Mouse (Mus musculus) lung, adult 2 months (tissue): ENCODE results near the gene Izumo4. TPM values are rescaled to one million over a fixed set of nuclear protein-coding genes. Genes with fewer than 3 reads are reported as not detected.
A peak's percentile ranks its signal among the peaks of the same experiment; 100 is the strongest.

Source experiments
- DNase-seq: peaks from one replicate; pipeline ENCODE4 v3.0.0; 2022
- H3K4me1 ChIP-seq: fragments of 200-500 bp; 2 replicates; pipeline ENCODE4 v1.6.1; 2011; ENCODE audit warnings: low read length; ENCODE audit not compliant: control insufficient read depth, insufficient read depth
- H3K4me3 ChIP-seq: fragments of 200-500 bp; replicated peaks from 2 replicates; pipeline ENCODE3; 2011; ENCODE audit warnings: low read depth, mild to moderate bottlenecking, control low read depth, low read length; ENCODE audit errors: extremely low read depth
- CTCF ChIP-seq: fragments of 200-500 bp; IDR thresholded peaks from 2 replicates; pipeline ENCODE4 v1.5.1; 2011; ENCODE audit warnings: mild to moderate bottlenecking, low read length, control low read depth; ENCODE audit not compliant: insufficient read depth
- POLR2A ChIP-seq: fragments of 200-500 bp; IDR thresholded peaks from 2 replicates; pipeline ENCODE4 v1.6.1; 2011; ENCODE audit warnings: low read depth, mild to moderate bottlenecking, control low read depth, low read length, borderline replicate concordance; ENCODE audit errors: extremely low read depth
- WGBS: fragments of 180-500 bp; shearing (Covaris S2); methylation state at CpG from one replicate; pipeline ENCODE4 v1.1.7; 2018; 5-methylcytosine and 5-hydroxymethylcytosine counted together
- polyA plus RNA-seq: library from polyadenylated mRNA; depleted of rRNA; stranded (reverse); fragments of >200 nt; gene quantifications from 2 replicates; pipeline ENCODE4 v1.2.3, GENCODE M21; 2012

Gene Izumo4
- polyA plus RNA-seq, 1 experiment, result 70.8 TPM

DNA sequence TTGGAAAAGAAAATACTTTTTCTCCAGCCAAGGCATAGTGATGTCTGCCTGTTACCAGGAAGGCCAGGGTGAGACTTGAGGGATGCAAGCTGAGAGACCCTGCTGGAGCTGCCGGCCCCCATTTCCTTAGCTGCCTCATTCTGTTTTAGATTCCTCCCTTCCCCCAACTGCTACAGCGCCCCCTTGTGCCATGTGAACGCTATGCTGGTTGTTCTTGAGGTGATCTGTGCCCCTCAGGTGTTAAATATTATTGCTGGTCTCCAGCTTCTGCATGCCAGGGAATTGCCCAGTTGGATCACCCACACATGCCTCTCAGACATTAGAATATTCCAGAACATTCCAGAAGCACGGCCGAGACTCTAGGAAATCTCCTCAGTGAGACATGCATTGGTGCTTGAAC, 40.8 kb upstream of the Izumo4 start:
- peak; percentile 67 for DNase-seq
- TF ChIP-seq CTCF (peak; percentile 80), POLR2A (no peak)
- no peak overlapping the region for H3K4me3 ChIP-seq
- peaks cover 32% of the 10 kb centered on the region for H3K4me1 ChIP-seq
- WGBS, result 23% methylated on average over 5 of the region's 5 CpGs

DNA sequence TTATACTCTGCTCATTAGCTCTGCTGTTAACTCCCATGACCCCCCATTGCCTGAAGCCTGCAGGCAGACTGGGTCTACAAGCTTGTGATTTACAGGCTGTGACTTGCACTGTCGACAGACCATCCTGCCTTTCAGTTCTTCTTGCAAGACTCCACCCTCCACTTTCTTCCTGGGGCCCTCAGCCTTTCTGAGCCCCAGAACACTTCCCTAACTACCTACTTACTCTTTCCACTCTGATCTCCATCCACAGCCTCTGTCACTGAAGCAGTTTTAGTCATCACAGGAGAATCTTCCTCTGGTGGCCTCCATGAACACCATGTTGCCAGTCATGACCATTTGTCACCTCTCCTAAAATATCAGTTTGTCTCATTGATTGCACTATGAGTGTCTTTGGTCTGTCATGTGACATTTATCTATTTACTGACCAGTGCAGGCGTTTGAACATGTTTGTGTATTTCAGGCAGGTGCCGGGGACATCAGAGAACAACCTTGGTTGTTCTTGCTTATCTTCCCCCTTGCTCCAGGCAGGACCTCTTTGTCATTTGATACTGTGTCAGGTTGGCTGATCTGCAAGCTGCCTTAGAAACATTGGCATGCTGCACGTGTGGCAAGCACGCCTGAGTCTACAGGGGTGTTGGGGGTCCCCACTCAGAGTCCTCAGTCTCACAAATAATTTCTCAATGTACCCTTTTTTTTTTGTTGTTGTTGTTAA, 38.3 kb upstream of the Izumo4 start:
- 26% methylated on average over 5 of the region's 5 CpGs for WGBS
- DNase-seq, result peak; percentile 27
- H3K4me3 ChIP-seq, result no peak overlapping the region
- TF ChIP-seq POLR2A (no peak), CTCF (no peak)
- peaks cover 42% of the 10 kb centered on the region for H3K4me1 ChIP-seq

DNA sequence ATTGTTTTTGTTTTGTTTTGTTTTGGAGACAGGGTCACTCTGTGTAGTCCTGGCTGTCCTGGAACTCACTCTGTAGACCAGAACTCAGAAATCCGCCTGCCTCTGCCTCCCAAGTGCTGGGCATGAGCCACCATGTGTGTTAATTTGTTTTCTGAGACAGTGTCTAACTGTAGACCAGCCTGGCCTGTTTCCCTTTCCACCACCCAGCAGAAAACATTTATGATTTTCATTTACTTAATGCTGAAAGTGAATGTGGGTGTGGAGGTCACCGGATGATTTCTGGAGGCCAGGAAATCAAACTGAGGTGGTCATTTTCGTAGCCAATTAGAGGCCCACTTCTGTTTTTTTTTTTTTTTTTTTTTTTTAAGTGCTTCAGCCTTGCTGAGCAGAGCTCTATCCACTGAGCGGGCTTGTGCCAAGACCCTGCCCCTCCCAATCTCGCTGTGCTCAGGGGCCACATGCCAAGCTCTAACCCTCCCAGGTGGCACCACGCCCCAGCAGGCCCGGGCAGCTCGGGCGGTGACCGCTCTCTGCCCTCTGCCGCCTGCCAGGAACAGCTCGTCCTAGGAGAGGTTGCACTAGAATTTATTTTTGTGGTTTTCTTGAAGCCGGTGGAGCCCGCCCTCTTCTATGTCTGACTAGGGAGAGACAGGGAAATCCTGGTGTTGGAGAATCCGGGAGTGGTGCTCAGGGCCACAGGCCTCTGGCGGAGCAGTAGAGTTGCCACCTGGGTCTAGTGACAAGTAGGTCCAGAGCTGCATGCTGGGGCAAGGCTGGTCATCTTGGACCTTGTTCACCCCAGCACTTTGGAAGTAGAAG, 37.6 kb upstream of the Izumo4 start:
- DNase-seq, result peak; percentile 91
- TF ChIP-seq POLR2A (peak; percentile 33; the same call in 1 of the 2 replicates), CTCF (no peak)
- Histone ChIP-seq H3K4me1 (peaks cover 47% of the 10 kb centered on the region), H3K4me3 (peak overlapping the region; percentile 31)
- 4% methylated on average over 16 of the region's 16 CpGs for WGBS

GRCm38 (mm10) chr10:80665016-80665380, 37.0 kb upstream of the Izumo4 start:
- TF ChIP-seq CTCF, result no peak
- TF ChIP-seq POLR2A, result no peak; the same call in 1 of the 2 replicates
- peak; percentile 66 for DNase-seq
- WGBS, result 5% methylated on average over 10 of the region's 10 CpGs
- peak overlapping the region; percentile 31 for H3K4me3 ChIP-seq
- peaks cover 53% of the 10 kb centered on the region for H3K4me1 ChIP-seq

- 35% methylated on average over 4 of the region's 4 CpGs for WGBS
- no peak overlapping the region for H3K4me3 ChIP-seq
- TF ChIP-seq CTCF (no peak), POLR2A (no peak)
- peaks cover 57% of the 10 kb centered on the region for H3K4me1 ChIP-seq
- DNase-seq, result peak; percentile 42
These were observed 36.5 kb upstream of the Izumo4 start for GRCm38 (mm10) chr10:80665459-80665858.

- WGBS, result 51% methylated on average over 10 of the region's 10 CpGs
- peak; percentile 33 for DNase-seq
- Histone ChIP-seq H3K4me3 (no peak overlapping the region), H3K4me1 (peaks cover 61% of the 10 kb centered on the region)
- no peak for TF ChIP-seq CTCF
- no peak for TF ChIP-seq POLR2A
These were observed 35.8 kb upstream of the Izumo4 start for GRCm38 (mm10) chr10:80665981-80666733.

GRCm38 (mm10) chr10:80666837-80667412, 35.1 kb upstream of the Izumo4 start:
- DNase-seq, result no peak
- no peak for TF ChIP-seq CTCF
- TF ChIP-seq POLR2A, result no peak
- Histone ChIP-seq H3K4me3 (no peak overlapping the region), H3K4me1 (peaks cover 64% of the 10 kb centered on the region)
- WGBS, result 60% methylated on average over 19 of the region's 19 CpGs

- TF ChIP-seq POLR2A (no peak), CTCF (no peak)
- DNase-seq, result peak; percentile 41
- H3K4me3 ChIP-seq, result no peak overlapping the region
- 73% methylated on average over 11 of the region's 11 CpGs for WGBS
- H3K4me1 ChIP-seq, result peaks cover 77% of the 10 kb centered on the region
These were observed 33.4 kb upstream of the Izumo4 start for GRCm38 (mm10) chr10:80668614-80669013.

DNA sequence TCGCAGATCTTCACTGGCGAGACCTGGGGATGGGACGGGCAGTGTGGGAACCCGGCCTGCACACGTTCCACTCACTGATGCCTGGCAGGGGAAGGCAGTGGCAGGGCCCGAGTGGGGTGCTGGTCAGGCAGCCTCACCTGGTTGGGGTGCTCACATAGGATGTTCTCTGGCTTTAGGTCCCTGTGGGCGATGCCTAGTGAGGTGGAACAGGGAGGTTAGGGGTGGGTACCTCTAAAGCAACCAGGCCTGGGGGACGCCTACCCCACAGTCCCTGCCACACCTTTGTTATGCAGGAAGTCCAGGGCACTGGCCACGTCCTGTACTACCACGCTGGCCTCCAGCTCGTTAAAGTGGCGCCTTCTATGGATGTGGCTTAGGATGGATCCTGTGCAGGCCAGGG, 33.0 kb upstream of the Izumo4 start:
- H3K4me1 ChIP-seq, result peaks cover 76% of the 10 kb centered on the region
- DNase-seq, result no peak
- no peak overlapping the region for H3K4me3 ChIP-seq
- 67% methylated on average over 12 of the region's 12 CpGs for WGBS
- TF ChIP-seq CTCF, result no peak
- no peak for TF ChIP-seq POLR2A
